Mouse (Mus musculus) adrenal gland, adult 18-20 months (tissue): ENCODE results near the gene Haghl. TPM values are rescaled to one million over a fixed set of nuclear protein-coding genes. Genes with fewer than 3 reads are reported as not detected.

ENCODE experiments used
- DNase-seq, 2 experiments: peaks; one replicate each; pipeline ENCODE4 v3.0.0; 2021 to 2022; ENCODE audit warnings: low spot score in 2 of 2
- total RNA-seq, 2 experiments: library from RNA; stranded (reverse); gene quantifications; 1 replicate in 1 of 2; 2 replicates in 1 of 2; pipeline ENCODE4 v1.2.3; 2021

Haghl gene
- total RNA-seq, 2 experiments from 2014 or later = 17.4 to 23.7 TPM

GRCm38 (mm10) chr17:25786781-25787504, 1.5 kb upstream of the Haghl start:
- DNase-seq = no peak

GRCm38 (mm10) chr17:25786280-25786679, 807 bp upstream of the Haghl start, which contains the start of gene Ccdc78:
Gene Ccdc78 (plus strand): TSS chr17:25786580.
- DNase-seq = no peak

GRCm38 (mm10) chr17:25783861-25784574, 1.5 kb downstream of the Haghl start:
- DNase-seq = no peak

- no peak for DNase-seq
These were observed 2.4 kb downstream of the Haghl start for GRCm38 (mm10) chr17:25783086-25783485.

DNA sequence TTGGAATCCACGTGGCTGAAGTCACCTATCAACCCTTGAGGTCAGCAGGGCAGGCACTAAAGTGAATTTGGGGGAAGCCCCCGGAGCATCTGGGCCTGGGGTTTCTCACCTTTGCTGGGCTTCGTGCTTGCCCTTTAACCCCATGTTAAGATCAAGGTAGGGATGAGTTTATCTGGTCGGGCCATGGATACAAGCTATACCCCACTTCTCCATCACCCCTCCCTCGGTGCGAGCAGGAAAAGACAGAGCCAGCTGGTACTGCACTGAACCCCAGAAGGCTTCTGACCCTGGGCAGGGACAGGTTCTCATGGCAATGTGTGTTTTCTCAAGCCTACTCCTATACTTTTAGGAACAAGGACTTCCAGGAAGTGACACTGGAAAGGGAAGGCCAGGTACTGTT, 4.1 kb downstream of the Haghl start:
- no peak for DNase-seq

GRCm38 (mm10) chr17:25777948-25778347, 7.5 kb downstream of the Haghl start:
- DNase-seq = no peak

- no peak for DNase-seq
These were observed 10.0 kb downstream of the Haghl start for GRCm38 (mm10) chr17:25775318-25776062.

- DNase-seq = peak; percentile 99
These were observed 11.8 kb downstream of the Haghl start, which contains the start of gene Narfl for GRCm38 (mm10) chr17:25773549-25774120. Gene Narfl (plus strand): TSS chr17:25773776.

DNA sequence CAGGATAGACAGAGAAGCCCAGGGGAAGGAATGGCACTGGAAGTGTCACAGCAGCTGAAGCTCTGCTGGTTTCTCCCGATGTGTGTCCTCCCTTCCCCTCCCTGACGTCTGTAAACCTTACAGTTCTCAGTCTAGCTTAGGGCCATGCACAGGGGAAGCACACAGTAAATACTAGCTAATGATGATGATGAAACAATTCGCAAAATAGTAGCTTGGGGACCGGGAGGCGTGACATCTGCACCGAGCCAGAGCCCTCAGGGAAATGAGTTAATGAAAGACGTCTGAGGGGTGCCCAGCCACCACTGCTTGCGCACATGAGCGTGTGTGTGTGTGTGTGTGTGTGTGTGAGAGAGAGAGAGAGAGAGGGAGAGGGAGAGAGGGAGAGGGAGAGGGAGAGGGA, 16.1 kb downstream of the Haghl start:
- no peak for DNase-seq

- DNase-seq = no peak
These were observed 19.6 kb downstream of the Haghl start for GRCm38 (mm10) chr17:25765886-25766285.

DNA sequence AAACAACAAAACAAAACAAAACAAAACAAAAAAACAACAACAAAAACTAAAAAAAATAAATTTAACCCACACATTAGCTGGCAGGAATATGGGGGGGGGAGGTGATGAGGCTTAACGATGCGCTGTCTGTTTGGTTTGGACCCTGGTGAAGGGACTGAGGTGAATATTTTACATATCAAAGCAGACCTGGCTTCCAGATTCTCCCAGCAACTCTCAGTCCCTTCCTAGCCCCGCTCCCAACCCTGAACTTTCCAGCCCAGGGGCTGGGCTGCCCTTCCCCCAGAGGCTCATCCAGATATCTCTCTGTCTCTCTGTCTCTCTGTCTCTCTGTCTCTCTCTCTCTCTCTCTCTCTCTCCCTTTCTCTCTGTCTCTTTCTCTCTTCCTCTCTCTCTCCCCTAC, 22.9 kb downstream of the Haghl start:
- no peak for DNase-seq

DNA sequence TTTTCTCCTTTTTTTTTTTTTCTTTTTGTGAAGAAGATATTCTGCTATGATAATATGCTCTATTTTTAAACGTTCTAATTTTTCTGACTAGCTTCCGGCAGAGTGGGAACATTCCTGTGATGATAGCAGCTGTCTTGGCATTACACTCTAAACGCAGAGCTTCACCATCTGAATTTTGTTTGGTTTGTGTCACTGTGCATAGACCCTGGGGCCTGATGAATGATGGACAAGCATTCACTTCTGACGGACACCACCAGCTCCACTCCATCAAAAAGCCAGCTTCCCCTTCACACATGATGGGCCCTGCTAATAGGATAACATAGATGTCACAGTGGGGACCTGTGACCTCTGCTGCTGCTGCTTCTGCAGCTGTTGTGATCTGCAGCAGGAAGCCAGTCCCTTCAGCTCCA, 23.9 kb downstream of the Haghl start:
- DNase-seq = no peak

GRCm38 (mm10) chr17:25760148-25760547, 25.3 kb downstream of the Haghl start:
- no peak for DNase-seq

DNA sequence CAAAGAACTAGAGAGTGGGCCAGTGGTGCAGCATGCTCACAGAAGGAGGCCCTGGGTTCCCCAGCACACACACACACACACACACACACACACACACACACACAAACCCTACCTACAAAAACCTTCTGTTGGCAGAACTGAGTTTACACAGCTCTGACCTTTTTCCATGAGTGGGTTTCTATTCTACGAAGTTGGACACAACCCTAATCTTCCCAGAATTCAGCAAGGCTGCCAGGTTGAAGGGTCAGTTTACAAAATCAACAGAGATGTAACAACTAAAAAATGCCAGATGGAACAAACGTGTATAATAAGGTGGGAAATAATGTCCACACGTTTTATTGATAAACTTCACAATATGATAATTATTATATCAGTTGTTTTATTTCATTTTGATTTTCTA, 27.8 kb downstream of the Haghl start:
- DNase-seq = no peak

- DNase-seq = no peak
These were observed 28.9 kb downstream of the Haghl start for GRCm38 (mm10) chr17:25756378-25757242.

DNA sequence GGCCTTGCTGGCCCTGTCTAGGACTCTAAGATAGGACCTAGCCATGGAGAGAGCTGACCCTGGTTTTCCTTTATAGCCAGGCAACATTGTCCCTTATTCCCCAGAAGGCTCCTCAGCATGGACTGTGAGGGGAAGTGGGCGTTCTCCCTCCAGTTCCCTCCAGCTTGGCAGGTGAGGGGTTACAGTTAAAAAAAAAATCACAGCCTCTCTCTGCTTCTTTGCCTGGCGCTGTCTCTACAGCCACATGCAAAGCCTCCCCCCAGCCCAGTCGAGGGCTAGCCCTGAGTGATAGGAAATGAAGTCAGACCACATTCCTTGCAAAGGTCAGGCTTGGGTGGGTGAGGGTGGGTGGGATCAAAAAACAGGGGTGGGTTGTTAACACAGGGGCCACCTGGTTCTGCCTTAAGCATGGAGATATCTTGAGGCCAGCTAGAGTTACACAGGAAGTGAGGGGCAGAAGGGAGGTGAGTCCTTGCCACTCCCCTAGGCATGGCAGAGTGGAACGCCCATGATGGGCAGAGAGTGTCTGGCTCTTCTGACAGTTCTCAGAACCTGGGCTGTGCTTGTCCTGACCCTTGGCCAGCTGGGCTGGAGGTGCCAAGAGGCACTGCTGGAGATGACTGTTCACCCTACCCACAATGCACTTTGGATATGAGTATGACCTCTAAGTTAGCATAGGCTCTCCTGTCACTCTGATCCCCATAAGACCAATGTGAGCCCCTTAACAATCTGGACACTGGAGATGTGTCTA, 29.7 kb downstream of the Haghl start:
- DNase-seq = no peak

GRCm38 (mm10) chr17:25755086-25755485, 30.4 kb downstream of the Haghl start:
- no peak for DNase-seq

- no peak for DNase-seq
These were observed 31.2 kb downstream of the Haghl start, which contains the start of gene Msln for GRCm38 (mm10) chr17:25754241-25754640. Gene Msln (minus strand): TSS chr17:25754378.

DNA sequence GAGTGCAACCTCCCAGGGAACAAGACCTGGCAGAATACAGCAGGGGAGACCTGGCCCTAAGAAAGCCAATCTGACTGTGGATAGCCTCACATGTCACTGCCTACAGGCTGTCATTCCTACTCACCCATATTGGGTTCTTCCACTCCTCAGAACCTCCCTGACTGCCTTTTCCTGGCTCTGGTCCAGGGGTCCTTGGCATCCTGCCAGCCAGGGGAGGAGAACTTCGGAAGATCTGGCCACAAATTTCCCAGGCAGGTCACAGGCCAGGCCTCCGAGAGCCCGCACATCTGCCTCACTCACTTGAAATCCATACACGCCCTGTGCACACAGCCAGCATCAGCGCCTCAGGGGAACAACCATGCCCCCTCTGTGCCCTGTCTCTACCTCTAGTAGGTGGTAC, 34.0 kb downstream of the Haghl start:
- DNase-seq = peak; percentile 63 to 71

DNA sequence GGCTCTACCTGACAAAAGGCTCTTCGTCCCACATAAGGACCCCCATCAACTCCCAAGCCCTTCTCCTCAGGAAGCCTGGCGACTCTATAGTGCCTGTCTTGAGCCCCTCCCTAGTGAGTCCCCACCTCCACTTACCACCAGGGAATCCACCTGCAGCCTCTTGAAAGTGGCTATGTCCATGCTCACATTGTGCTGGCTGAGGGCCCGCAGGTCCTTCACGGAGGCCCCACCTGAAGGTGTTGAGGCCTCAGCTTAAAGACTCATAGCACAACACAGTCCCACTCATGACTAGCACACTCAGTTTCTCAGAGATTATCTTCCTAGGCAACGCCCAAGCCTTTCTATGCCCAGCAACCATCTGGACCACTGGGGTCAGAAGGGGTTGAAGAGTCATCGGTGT, 36.2 kb downstream of the Haghl start:
- DNase-seq = no peak
